Mouse (Mus musculus) heart, adult 2 months (tissue): Measurements from ENCODE around the gene Itgb6. TPM values are rescaled to one million over a fixed set of nuclear protein-coding genes. Genes with fewer than 3 reads are reported as not detected.

Experiments used
- DNase-seq, 2 experiments: peaks; one replicate each; pipeline ENCODE4 v3.0.0; 2021
- H3K27ac ChIP-seq: fragments of 200-600 bp; 2 replicates; pipeline ENCODE4 v1.8.1; 2022
- H3K27me3 ChIP-seq: fragments of 200-500 bp; 2 replicates; pipeline ENCODE4 v1.6.1; 2012; ENCODE audit warnings: mild to moderate bottlenecking, low read length, inconsistent platforms, mixed read lengths; ENCODE audit not compliant: control insufficient read depth, insufficient read depth
- H3K36me3 ChIP-seq: fragments of 200-500 bp; 2 replicates; pipeline ENCODE4 v1.6.1; 2012; ENCODE audit warnings: low read length, inconsistent platforms; ENCODE audit not compliant: control insufficient read depth, insufficient read depth
- H3K4me1 ChIP-seq: fragments of 200-500 bp; 2 replicates; pipeline ENCODE4 v1.6.1; 2011; ENCODE audit warnings: low read length; ENCODE audit not compliant: control insufficient read depth, insufficient read depth
- H3K4me3 ChIP-seq: fragments of 200-600 bp; 2 replicates; pipeline ENCODE4 v1.8.1; 2022
- H3K79me2 ChIP-seq: fragments of 200-500 bp; replicated peaks from 2 replicates; pipeline ENCODE4 v1.6.1; 2012; ENCODE audit warnings: mild to moderate bottlenecking, inconsistent platforms, low read length, moderate library complexity, mixed read lengths; ENCODE audit not compliant: control insufficient read depth, insufficient read depth
- H3K9ac ChIP-seq: fragments of 200-500 bp; 2 replicates; pipeline ENCODE4 v1.6.1; 2012; ENCODE audit warnings: low read depth, mild to moderate bottlenecking, control low read depth, inconsistent platforms, low read length, mixed read lengths
- CTCF ChIP-seq: fragments of 200-600 bp; IDR thresholded peaks from 2 replicates; pipeline ENCODE4 v1.8.1; 2022; ENCODE audit warnings: antibody characterized with exemption, mild to moderate bottlenecking, moderate library complexity
- EP300 ChIP-seq: fragments of 200-500 bp; IDR thresholded peaks from 2 replicates; pipeline ENCODE4 v1.6.1; 2011; ENCODE audit warnings: low read depth, low read length, control low read depth; ENCODE audit not compliant: insufficient read depth
- POLR2A ChIP-seq: fragments of 200-500 bp; IDR thresholded peaks from 2 replicates; pipeline ENCODE4 v1.6.1; 2011; ENCODE audit warnings: mild to moderate bottlenecking, low read depth, low read length, control low read depth; ENCODE audit not compliant: insufficient read depth
- WGBS: fragments of 180-500 bp; shearing (Covaris S2); methylation state at CpG from one replicate; pipeline ENCODE4 v1.1.7; 2018; 5-methylcytosine and 5-hydroxymethylcytosine counted together
- intact Hi-C: fragments of 180-260 bp; cut with DNase I; formaldehyde crosslinking; loops from one replicate; pipeline ENCODE4 v1.15.1; 2025
- polyA plus RNA-seq: library from polyadenylated mRNA; depleted of rRNA; stranded (reverse); fragments of >200 nt; gene quantifications from 2 replicates; pipeline ENCODE4 v1.2.3, GENCODE M21; 2012
- total RNA-seq, 2 experiments: library from RNA; stranded (reverse); gene quantifications; 2 replicates each; pipeline ENCODE4 v1.2.3; 2021

Itgb6 gene
- total and polyA plus RNA-seq, 3 experiments: 10.5 to 32.4 (median 21.0) TPM

- no peak for TF ChIP-seq POLR2A
- no peak for TF ChIP-seq EP300
- no peak for TF ChIP-seq CTCF
- H3K4me1 ChIP-seq: peaks cover 14% of the 10 kb centered on the region
- H3K79me2 ChIP-seq: no peaks in the 10 kb centered on the region
- H3K36me3 ChIP-seq: peaks cover 5% of the 10 kb centered on the region
- DNase-seq: peak in 1 of 2 experiments; percentile 24
- intact Hi-C loops: no loop called here
- H3K27ac ChIP-seq: peak overlapping the region; percentile 70
- H3K9ac ChIP-seq: peak overlapping the region; percentile 12; the same call in 1 of the 2 replicates
- no peak overlapping the region for H3K4me3 ChIP-seq
- H3K27me3 ChIP-seq: no peaks in the 10 kb centered on the region
- WGBS: 38% methylated on average over 7 of the region's 7 CpGs
Measured at GRCm38 (mm10) chr2:60711098-60711880, 11.2 kb downstream of the Itgb6 start.

- TF ChIP-seq CTCF (no peak), EP300 (no peak), POLR2A (no peak)
- Histone ChIP-seq H3K27ac (no peak overlapping the region), H3K4me3 (no peak overlapping the region), H3K36me3 (peaks cover 5% of the 10 kb centered on the region), H3K4me1 (peaks cover 14% of the 10 kb centered on the region), H3K79me2 (no peaks in the 10 kb centered on the region), H3K9ac (no peak overlapping the region), H3K27me3 (no peaks in the 10 kb centered on the region)
- no peak for DNase-seq
- intact Hi-C loops: no loop called here
- 87% methylated on average over 4 of the region's 4 CpGs for WGBS
Measured at GRCm38 (mm10) chr2:60710317-60710716, 12.1 kb downstream of the Itgb6 start.

GRCm38 (mm10) chr2:60708671-60709070, 13.8 kb downstream of the Itgb6 start:
- intact Hi-C loops: no loop called here
- Histone ChIP-seq H3K27me3 (no peaks in the 10 kb centered on the region), H3K4me3 (no peak overlapping the region), H3K36me3 (peaks cover 3% of the 10 kb centered on the region; the same call in 1 of the 2 replicates), H3K4me1 (peaks cover 7% of the 10 kb centered on the region), H3K9ac (no peak overlapping the region), H3K79me2 (no peaks in the 10 kb centered on the region), H3K27ac (no peak overlapping the region)
- 38% methylated on average over 3 of the region's 3 CpGs for WGBS
- no peak for DNase-seq
- no peak for TF ChIP-seq POLR2A
- no peak for TF ChIP-seq CTCF
- TF ChIP-seq EP300: no peak

GRCm38 (mm10) chr2:60706866-60707265, 15.6 kb downstream of the Itgb6 start:
- TF ChIP-seq CTCF: no peak
- no peak for TF ChIP-seq POLR2A
- no peak for TF ChIP-seq EP300
- peak; percentile 19 to 40 for DNase-seq
- Histone ChIP-seq H3K27ac (peak overlapping the region; percentile 48), H3K27me3 (no peaks in the 10 kb centered on the region), H3K4me1 (peaks cover 7% of the 10 kb centered on the region), H3K9ac (no peak overlapping the region), H3K4me3 (no peak overlapping the region), H3K79me2 (no peaks in the 10 kb centered on the region), H3K36me3 (peaks cover 2% of the 10 kb centered on the region)
- WGBS: 52% methylated on average over 3 of the region's 3 CpGs
- intact Hi-C loops: no loop called here

GRCm38 (mm10) chr2:60705426-60705825, 17.0 kb downstream of the Itgb6 start:
- no peak overlapping the region for H3K27ac ChIP-seq
- intact Hi-C loops: no loop called here

GRCm38 (mm10) chr2:60703315-60703714, 19.1 kb downstream of the Itgb6 start:
- intact Hi-C loops: no loop called here
- peaks cover 5% of the 10 kb centered on the region for H3K36me3 ChIP-seq
- H3K4me3 ChIP-seq: no peak overlapping the region
- peaks cover 11% of the 10 kb centered on the region for H3K4me1 ChIP-seq
- peak overlapping the region; percentile 65 for H3K27ac ChIP-seq
- no peaks in the 10 kb centered on the region for H3K79me2 ChIP-seq
- 18% methylated on average over 4 of the region's 4 CpGs for WGBS
- no peak for DNase-seq
- TF ChIP-seq CTCF (no peak), EP300 (no peak), POLR2A (no peak)
- no peak overlapping the region for H3K9ac ChIP-seq
- no peaks in the 10 kb centered on the region for H3K27me3 ChIP-seq

More at GRCm38 (mm10) chr2:60705426-60705825, 17.0 kb downstream of the Itgb6 start:
- H3K9ac ChIP-seq: no peak overlapping the region
- peaks cover 3% of the 10 kb centered on the region; the same call in 1 of the 2 replicates for H3K4me1 ChIP-seq
- TF ChIP-seq CTCF: no peak
- TF ChIP-seq EP300: no peak
- no peak for TF ChIP-seq POLR2A
- DNase-seq: peak in 1 of 2 experiments; percentile 14
- H3K79me2 ChIP-seq: no peaks in the 10 kb centered on the region
- H3K36me3 ChIP-seq: peaks cover 2% of the 10 kb centered on the region
- no peaks in the 10 kb centered on the region for H3K27me3 ChIP-seq
- 91% methylated on average over 8 of the region's 8 CpGs for WGBS
- no peak overlapping the region for H3K4me3 ChIP-seq
